Mouse (Mus musculus) megakaryocyte progenitor cell, adult 5-6 weeks (primary cell): ENCODE results near the gene Polk. TPM values are rescaled to one million over a fixed set of nuclear protein-coding genes. Genes with fewer than 3 reads are reported as not detected.

Experiments used
- ATAC-seq: replicated peaks from 2 replicates; pipeline ENCODE4 v1.8.0; 2016; ENCODE audit warnings: mild to moderate bottlenecking, moderate TSS enrichment, inconsistent platforms; ENCODE audit not compliant: poor library complexity
- total RNA-seq, 2 experiments: library from RNA; stranded (forward) in 1 of 2; stranded (reverse) in 1 of 2; fragments of 157-497, 149-512 nt in 1 of 2; fragments of 200-1000 nt in 1 of 2; gene quantifications; 2 replicates each; pipeline versions ENCODE4 v1.2.3 to v1.2.4; 2015 to 2017

Polk gene
- total RNA-seq, 2 experiments from 2014 or later: 9.3 to 20.9 TPM

GRCm38 (mm10) chr13:96470556-96470955 is 71.8 kb downstream of the Polk start:
- ATAC-seq: no peak

- ATAC-seq: no peak
Measured at GRCm38 (mm10) chr13:96468678-96469077, 73.7 kb downstream of the Polk start.

GRCm38 (mm10) chr13:96465315-96465714 is 77.1 kb downstream of the Polk start:
- ATAC-seq: no peak

- ATAC-seq: no peak
Measured at GRCm38 (mm10) chr13:96462644-96463043, 79.7 kb downstream of the Polk start.

DNA sequence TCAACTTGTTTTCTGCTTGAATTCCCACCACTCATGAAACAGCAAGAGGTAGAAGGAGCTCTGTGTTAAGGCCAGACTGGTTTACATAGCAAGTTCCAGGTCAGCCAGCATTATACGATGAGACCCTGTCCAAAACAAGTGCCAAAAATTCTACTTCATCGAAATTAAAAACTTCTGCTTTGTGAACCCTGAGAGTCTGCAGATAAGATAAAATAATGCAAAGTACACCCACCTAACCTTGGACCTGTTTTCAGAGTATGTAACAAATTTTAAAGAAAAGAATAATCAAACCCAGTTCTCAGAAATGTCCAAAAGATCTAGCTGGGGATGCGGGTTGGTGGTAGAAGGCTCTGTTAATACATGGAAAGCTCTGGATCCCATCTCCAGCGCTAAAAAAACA is 83.8 kb downstream of the Polk start:
- no peak for ATAC-seq

- ATAC-seq: no peak
Measured at GRCm38 (mm10) chr13:96458018-96458417, 84.4 kb downstream of the Polk start.

DNA sequence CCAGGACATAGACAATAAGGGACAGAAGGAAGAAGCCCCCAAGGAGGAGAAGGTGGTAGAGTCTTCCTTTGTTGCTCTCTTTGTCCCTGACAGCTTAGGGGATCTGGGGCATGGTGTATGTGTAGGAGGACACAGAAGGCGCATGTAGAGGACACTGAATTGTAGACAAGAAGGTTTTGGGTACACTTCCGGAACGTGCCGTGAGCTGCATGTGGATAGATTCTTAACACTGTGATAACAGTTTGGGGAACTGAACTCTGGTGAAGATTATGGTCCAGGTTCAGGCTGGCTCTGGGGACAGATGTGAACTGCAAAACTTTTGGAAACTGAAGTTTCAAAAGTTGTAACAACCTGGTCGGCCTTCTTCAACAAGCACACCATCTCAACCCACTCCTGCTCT is 84.8 kb downstream of the Polk start:
- ATAC-seq: no peak

- no peak for ATAC-seq
Measured at GRCm38 (mm10) chr13:96454288-96454687, 88.1 kb downstream of the Polk start.

- ATAC-seq: no peak
Measured at GRCm38 (mm10) chr13:96452621-96453020, 89.8 kb downstream of the Polk start.

DNA sequence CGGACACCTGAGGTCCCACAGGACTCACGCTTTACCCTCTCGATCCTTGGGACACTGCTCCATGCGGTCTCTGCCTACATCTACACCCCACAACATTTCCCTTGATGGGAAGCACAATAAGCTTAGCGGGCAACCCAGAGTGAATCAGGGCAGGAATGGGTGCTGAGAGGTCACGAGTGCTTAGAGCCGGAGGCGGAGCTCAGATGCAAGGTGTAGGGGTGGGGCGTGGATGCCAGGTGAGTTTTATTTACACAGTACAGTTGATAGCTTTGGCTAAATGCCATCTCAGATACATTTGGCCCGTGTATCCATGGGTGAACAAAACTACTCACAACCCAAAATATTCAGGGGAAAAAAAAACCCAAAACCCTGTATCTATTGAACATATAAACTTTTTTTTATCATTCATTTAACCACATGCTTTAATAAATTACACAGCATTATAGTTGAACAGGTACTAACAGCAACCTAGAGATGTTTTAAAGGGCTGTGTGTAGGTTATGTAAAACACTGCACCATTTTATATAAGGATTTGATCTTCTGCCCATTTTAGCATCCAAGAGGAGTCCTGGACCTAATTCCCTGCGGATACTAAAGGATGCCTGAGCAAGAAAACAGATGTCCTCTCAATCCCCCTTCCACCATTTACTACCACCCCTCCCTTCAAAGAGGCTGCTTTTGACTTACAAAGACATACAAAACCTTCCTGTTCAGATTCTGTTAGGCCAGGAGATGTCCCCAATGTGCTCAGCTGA is 90.8 kb downstream of the Polk start:
- no peak for ATAC-seq

DNA sequence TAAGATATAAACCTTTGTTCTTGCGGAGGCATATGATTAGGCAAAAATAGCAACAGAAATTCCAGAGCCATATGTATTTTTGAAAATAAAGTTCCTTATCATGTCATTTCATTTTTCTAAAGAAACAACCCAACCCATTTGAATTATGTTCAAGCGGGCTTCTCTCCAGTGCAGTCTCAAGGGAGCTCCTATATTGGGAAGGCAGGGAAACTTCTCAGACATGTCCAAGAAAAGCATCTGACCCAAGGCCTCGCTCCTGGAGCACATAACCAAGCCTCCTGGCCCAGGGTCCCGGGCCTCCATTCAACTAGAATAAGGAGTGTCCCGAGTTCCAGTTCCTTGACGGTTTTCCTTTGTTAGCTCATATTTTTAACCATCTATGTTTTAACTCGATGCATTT is 91.5 kb downstream of the Polk start:
- no peak for ATAC-seq

DNA sequence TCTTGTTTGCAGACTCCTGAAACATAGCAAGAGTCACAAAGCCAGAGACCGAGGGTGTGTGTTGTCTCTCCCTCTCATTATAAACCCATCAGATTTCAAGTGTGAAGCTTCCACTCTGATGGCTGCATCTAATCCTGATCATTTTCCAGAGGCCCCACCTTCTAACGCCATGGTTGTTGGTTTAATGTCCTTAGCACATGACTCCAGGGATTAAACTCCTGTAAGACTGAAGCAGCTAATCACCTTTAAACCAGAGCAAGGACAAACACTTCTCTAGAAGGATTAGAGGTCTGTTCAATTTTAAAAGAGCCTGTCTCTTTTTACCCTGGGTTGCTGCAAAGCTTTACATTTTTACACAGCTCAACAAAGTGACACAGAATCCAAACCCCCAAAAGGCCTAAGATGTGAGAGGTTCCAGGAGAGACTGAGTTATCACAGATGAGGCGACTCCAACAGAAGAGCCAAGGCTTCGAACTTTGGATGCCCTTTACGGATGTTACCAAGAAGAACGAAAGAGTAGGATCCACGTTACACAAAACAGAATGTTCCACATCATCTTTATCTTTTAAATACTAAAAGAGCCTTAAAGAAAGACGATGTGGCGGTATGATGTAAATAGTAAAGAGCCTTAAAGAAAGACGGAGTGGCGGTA is 92.0 kb downstream of the Polk start:
- ATAC-seq: no peak

DNA sequence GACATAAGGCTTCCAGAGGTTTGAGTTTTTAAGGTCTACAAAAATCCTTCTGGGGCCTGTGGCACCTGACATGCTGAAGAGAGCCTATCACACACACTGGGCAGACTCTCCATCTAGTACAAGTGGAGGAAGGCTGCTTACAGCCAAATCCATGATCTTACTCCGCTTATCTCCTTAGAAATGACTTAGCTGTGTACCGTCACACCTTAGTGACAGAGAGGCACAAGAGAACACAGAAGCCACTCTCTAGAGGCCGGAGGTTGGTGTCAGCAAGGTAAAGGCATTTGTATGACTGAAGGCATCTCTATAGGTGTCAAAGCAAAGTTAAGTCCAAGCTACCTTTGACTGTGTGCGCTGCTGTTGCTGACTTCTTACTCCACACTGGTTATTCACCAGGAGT is 101.9 kb downstream of the Polk start:
- no peak for ATAC-seq

- ATAC-seq: peak; percentile 50
Measured at GRCm38 (mm10) chr13:96436921-96437320, 105.5 kb downstream of the Polk start.

GRCm38 (mm10) chr13:96435793-96436192 is 106.6 kb downstream of the Polk start:
- peak; percentile 14; the same call in 1 of the 2 replicates for ATAC-seq

DNA sequence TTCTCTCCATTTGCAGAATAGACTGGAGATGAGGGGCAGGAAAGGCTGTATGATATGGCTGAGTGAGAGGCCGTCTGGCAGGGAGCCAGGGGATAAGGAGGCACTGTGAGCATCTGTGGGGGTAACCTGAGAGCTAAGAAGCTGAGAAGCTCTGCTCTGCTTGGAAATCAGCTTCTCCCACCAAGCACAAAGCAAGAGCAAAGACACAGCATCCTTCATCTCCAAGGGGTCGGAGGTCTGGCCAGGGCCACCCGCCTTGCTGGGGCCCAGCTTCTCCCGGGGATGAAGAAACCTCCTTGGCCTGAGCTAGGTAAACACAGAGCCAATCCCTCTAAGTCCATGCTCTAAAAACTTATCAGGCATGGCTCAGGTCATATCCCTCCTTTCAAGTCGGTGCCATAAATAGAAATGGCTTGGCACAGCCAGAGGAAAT is 107.5 kb downstream of the Polk start:
- no peak for ATAC-seq

DNA sequence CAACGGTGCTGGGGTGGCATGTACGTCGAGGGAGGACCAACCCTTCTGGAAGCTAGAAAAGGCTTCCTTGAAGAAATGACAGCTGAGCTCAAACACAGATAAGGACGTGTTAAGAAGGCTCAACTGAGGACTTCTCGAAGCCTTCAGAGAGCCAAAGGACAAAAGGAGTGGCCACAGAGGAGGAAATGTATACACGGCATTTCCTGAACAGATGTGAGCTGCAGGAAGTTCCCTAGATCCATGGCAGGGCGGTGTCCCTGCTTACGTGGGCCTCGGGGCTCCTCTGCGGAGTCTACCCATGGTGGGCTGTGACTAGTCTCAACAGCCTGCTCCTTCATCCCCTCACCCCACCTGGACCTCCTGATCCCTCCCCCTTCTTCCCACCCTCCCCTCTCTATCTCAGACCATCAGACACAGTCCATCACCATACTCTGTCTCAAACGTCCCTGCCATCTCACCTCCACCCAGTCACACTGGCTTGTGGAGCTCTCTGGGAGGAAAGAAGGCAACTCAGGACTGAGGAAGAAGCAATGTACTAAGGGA is 108.7 kb downstream of the Polk start:
- ATAC-seq: peak; percentile 51

DNA sequence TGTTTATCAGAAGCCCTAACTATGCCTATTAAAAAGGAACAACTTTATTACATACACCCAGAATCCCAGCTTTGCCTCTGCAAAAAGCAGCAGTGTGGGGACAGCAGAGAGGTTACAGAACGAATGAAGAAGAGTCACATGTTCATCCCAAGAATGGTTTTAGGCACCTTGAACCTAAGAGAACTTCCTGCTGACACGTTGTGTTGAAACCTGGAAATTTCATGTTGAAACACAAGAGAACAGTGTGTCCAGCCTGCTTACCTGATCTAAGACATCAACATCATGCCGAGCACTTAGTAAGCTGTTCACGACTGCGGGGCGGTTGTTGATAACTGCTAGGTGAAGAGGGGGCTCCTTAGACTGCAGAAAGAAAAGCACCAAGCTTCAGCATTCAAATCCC is 109.3 kb downstream of the Polk start:
- ATAC-seq: no peak

- no peak for ATAC-seq
Measured at GRCm38 (mm10) chr13:96432376-96432811, 110.0 kb downstream of the Polk start.

- ATAC-seq: peak; percentile 93
Measured at GRCm38 (mm10) chr13:96431595-96432156, 110.7 kb downstream of the Polk start.
